16 mouse cellular contexts compared by ENCODE assay signal in genomic region chr8:90555415-90556078, GRCm38 (mm10).
A peak's percentile ranks its signal among the peaks of the same experiment; 100 is the strongest.
DNase-seq lines count a peak whose midpoint lies in the region; ATAC-seq and TF ChIP-seq lines count a peak whose summit lies in the region.
"Had no signal": no experiment of that assay in that cellular context is flagged by ENCODE, and none has a peak within 500 bp of the region (broad histone marks: within the 10 kb centered on the region; RNA-seq: fewer than 3 reads in every experiment).

No protein-coding gene starts in this region.

- no peak overlapping the region for H3K4me2 ChIP-seq in kidney, embryonic 14.5 days (replicated peaks; ENCODE audit: low read depth, low read length)
- H3K4me2 ChIP-seq in embryonic facial prominence, embryonic 15.5 days (replicated peaks), result no peak overlapping the region
- no peak overlapping the region for H3K4me2 ChIP-seq in forebrain, postnatal 0 days (ENCODE audit: low read depth)
- H3K4me2 ChIP-seq: embryonic facial prominence, embryonic 12.5 days; forebrain, embryonic 12.5 days; stomach, embryonic 15.5 days had no signal

- TF ChIP-seq POLR2A in kidney, adult 2 months (IDR thresholded peaks at IDR 0.05; ENCODE audit: low read depth, low read length), result no peak

- no peak for ATAC-seq in kidney, embryonic 14.5 days (ENCODE audit: low FRiP score, low TSS enrichment)
- 0 out of 2 replicates have a peak, but pooled peaks have one; percentile 19 for ATAC-seq in embryonic facial prominence, embryonic 15.5 days (ENCODE audit: insufficient number of reproducible peaks, low FRiP score, low TSS enrichment, low read depth)
- no peak for ATAC-seq in forebrain, postnatal 0 days

- TF ChIP-seq CTCF in kidney, adult 2 months (conservative IDR thresholded peaks at IDR 0.05; ENCODE audit: insufficient read depth, insufficient read length, low read depth, low read length), result no peak
- TF ChIP-seq CTCF in forebrain, postnatal 0 days (IDR thresholded peaks at IDR 0.05; ENCODE audit: low read depth), result no peak
- no peak for TF ChIP-seq CTCF in left cerebral cortex, adult 2 months (IDR thresholded peaks at IDR 0.05)

- no peak overlapping the region for H3K4me3 ChIP-seq in kidney, embryonic 14.5 days (ENCODE audit: low read length)
- no peak overlapping the region for H3K4me3 ChIP-seq in embryonic facial prominence, embryonic 15.5 days (replicated peaks)
- H3K4me3 ChIP-seq in kidney, adult 2 months (ENCODE audit: insufficient read depth, low read depth, low read length), result no peak overlapping the region
- H3K4me3 ChIP-seq in forebrain, postnatal 0 days (ENCODE audit: low read depth, low read length), result no peak overlapping the region
- no peak overlapping the region for H3K4me3 ChIP-seq in left cerebral cortex, adult 2 months
- H3K4me3 ChIP-seq: embryonic facial prominence, embryonic 12.5 days; forebrain, embryonic 12.5 days; heart, embryonic 10.5 days; myocyte; stomach, embryonic 15.5 days had no signal

- no peak overlapping the region for H3K27ac ChIP-seq in kidney, embryonic 14.5 days (ENCODE audit: low read depth, low read length)
- H3K27ac ChIP-seq in embryonic facial prominence, embryonic 15.5 days (replicated peaks), result no peak overlapping the region
- H3K27ac ChIP-seq in kidney, adult 2 months (ENCODE audit: insufficient read depth, low read depth, low read length), result no peak overlapping the region
- no peak overlapping the region for H3K27ac ChIP-seq in forebrain, postnatal 0 days (ENCODE audit: low read depth, low read length)
- no peak overlapping the region for H3K27ac ChIP-seq in left cerebral cortex, adult 2 months
- H3K27ac ChIP-seq: embryonic facial prominence, embryonic 12.5 days; forebrain, embryonic 12.5 days; heart, embryonic 10.5 days; liver, embryonic 14.5 days; stomach, embryonic 15.5 days had no signal

- no peaks in the 10 kb centered on the region for H3K27me3 ChIP-seq in kidney, embryonic 14.5 days (ENCODE audit: control insufficient read depth, insufficient read depth, low read length)
- H3K27me3 ChIP-seq in embryonic facial prominence, embryonic 15.5 days, result no peaks in the 10 kb centered on the region
- H3K27me3 ChIP-seq in kidney, adult 2 months (replicated peaks; ENCODE audit: control insufficient read depth, insufficient read depth, low read length), result no peaks in the 10 kb centered on the region
- H3K27me3 ChIP-seq in forebrain, postnatal 0 days (ENCODE audit: insufficient read depth, low read length), result no peaks in the 10 kb centered on the region
- H3K27me3 ChIP-seq: embryonic facial prominence, embryonic 12.5 days; forebrain, embryonic 12.5 days; stomach, embryonic 15.5 days had no signal

- H3K4me1 ChIP-seq in kidney, embryonic 14.5 days (ENCODE audit: control insufficient read depth, insufficient read depth, low read length), result no peaks in the 10 kb centered on the region
- no peaks in the 10 kb centered on the region for H3K4me1 ChIP-seq in embryonic facial prominence, embryonic 15.5 days
- no peaks in the 10 kb centered on the region for H3K4me1 ChIP-seq in kidney, adult 2 months (ENCODE audit: control insufficient read depth, insufficient read depth, low read length)
- H3K4me1 ChIP-seq in forebrain, postnatal 0 days (ENCODE audit: insufficient read depth), result no peaks in the 10 kb centered on the region
- H3K4me1 ChIP-seq: embryonic facial prominence, embryonic 12.5 days; forebrain, embryonic 12.5 days; heart, embryonic 10.5 days; stomach, embryonic 15.5 days had no signal

- WGBS in kidney, embryonic 14.5 days, result 46% methylated on average over 14 of the region's 14 CpGs
- 80% methylated on average over 14 of the region's 14 CpGs for WGBS in embryonic facial prominence, embryonic 15.5 days
- WGBS in kidney, adult 2 months, result 42% methylated on average over 14 of the region's 14 CpGs
- WGBS in forebrain, postnatal 0 days, result 73% methylated on average over 14 of the region's 14 CpGs

- peak; percentile 24 for DNase-seq in kidney, adult 11 months
- peak; percentile 44 for DNase-seq in kidney, adult 2 months
- DNase-seq in kidney, postnatal 4 days, result peak; percentile 36 to 50
- no peak for DNase-seq in forebrain, postnatal 0 days
- no peak for DNase-seq in left cerebral cortex, adult 2 months (ENCODE audit: extremely low spot score in 1 of 2, low spot score in 2 of 2)
- DNase-seq: cerebellum, postnatal 36 days; heart, postnatal 36 days; lung, postnatal 10 days had no signal

- no peaks in the 10 kb centered on the region for H3K36me3 ChIP-seq in kidney, embryonic 14.5 days (ENCODE audit: control insufficient read depth, insufficient read depth, low read length)
- no peaks in the 10 kb centered on the region for H3K36me3 ChIP-seq in embryonic facial prominence, embryonic 15.5 days
- H3K36me3 ChIP-seq in kidney, adult 2 months (ENCODE audit: control insufficient read depth, insufficient read depth, low read length), result no peaks in the 10 kb centered on the region
- no peaks in the 10 kb centered on the region for H3K36me3 ChIP-seq in forebrain, postnatal 0 days (ENCODE audit: insufficient read depth)
- H3K36me3 ChIP-seq: embryonic facial prominence, embryonic 12.5 days; forebrain, embryonic 12.5 days; heart, embryonic 10.5 days; stomach, embryonic 15.5 days had no signal

- no peak overlapping the region for H3K9ac ChIP-seq in kidney, embryonic 14.5 days (ENCODE audit: low read depth, low read length)
- no peak overlapping the region for H3K9ac ChIP-seq in embryonic facial prominence, embryonic 15.5 days
- H3K9ac ChIP-seq in forebrain, postnatal 0 days, result no peak overlapping the region
- H3K9ac ChIP-seq: embryonic facial prominence, embryonic 12.5 days; forebrain, embryonic 12.5 days; liver, embryonic 14.5 days; stomach, embryonic 15.5 days had no signal

- H3K9me3 ChIP-seq in kidney, embryonic 14.5 days (ENCODE audit: control insufficient read depth, low read length), result no peaks in the 10 kb centered on the region
- no peaks in the 10 kb centered on the region for H3K9me3 ChIP-seq in embryonic facial prominence, embryonic 15.5 days (replicated peaks)
- no peaks in the 10 kb centered on the region for H3K9me3 ChIP-seq in forebrain, postnatal 0 days (ENCODE audit: low read length)
- H3K9me3 ChIP-seq: embryonic facial prominence, embryonic 12.5 days; forebrain, embryonic 12.5 days; heart, embryonic 10.5 days; stomach, embryonic 15.5 days had no signal

- intact Hi-C loops in left cerebral cortex, adult 2 months (cut with DNase I), result no loop called here

Comparison
In these comparisons a context has a peak if more than half of its experiments do, and no peak if none do; other contexts are left out.
1. DNase-seq: peak in kidney, adult 11 months (single experiment), kidney, adult 2 months (single experiment) and kidney, postnatal 4 days (2 of 2); none in forebrain, postnatal 0 days (single experiment) and left cerebral cortex, adult 2 months (0 of 2).